Mouse (Mus musculus): ENCODE results near the gene Rbms1.

The Rbms1 gene

DNA sequence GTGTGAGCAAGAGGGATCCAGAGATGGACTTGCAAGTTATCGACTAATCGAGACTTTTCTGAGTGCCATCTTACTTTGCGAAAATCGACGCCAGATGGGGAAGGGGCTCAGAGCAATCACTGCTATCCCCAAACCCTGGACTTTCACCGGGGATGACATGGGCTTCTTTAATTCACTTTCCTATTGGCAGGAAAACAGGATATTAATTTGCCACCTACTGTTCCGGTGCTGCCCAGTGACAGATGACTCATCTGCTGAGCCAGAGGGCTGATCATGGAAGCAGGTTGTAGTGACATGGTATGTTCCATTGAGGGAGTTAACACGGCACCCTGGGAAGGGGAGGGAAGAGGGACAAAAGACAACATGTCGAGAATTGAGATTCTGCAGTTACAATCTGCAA lies 206.8 kb downstream of the Rbms1 start:
- DNase-seq (ENCODE audit: low read depth, low spot score), result no peak

DNA sequence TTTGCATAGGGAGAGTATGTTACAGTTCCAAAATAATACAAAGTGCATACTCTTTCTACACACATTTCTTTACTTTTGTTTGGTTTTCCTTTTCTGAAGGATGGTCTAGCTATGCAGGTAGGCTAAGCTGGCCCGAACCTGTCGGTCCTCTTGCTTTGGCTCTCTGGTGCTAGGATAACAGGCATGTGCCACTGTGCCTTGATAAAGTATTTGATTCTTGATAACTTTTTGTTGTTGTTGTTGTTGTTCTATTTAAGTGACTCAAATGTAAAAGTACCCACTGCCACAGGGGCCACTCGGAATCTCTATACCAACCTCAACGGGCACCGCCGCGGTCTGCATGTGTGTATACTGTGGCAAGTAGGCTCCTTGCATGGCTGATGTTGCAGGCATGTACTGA lies 207.9 kb downstream of the Rbms1 start:
- DNase-seq (ENCODE audit: low read depth, low spot score), result no peak

DNA sequence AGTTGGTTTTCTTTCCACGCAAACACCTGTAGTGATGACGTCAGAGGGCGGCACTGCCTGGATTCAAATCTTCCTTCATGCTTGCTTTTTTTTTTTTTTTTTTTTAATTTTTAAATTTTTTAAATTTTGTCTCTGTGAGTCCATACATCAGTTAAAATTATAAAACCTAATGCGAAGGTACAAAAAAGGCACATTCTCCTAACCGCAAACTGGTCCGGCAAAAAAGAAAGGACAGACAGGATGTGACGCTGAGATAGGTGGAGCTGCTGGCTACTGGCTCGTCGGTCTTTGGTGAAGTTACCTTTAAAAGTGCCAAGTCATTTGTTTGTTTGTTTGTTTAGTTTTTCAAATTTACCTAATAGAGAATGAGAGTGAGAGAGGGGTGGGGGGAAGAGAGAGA lies 211.7 kb downstream of the Rbms1 start:
- DNase-seq (ENCODE audit: low read depth, low spot score), result no peak

DNA sequence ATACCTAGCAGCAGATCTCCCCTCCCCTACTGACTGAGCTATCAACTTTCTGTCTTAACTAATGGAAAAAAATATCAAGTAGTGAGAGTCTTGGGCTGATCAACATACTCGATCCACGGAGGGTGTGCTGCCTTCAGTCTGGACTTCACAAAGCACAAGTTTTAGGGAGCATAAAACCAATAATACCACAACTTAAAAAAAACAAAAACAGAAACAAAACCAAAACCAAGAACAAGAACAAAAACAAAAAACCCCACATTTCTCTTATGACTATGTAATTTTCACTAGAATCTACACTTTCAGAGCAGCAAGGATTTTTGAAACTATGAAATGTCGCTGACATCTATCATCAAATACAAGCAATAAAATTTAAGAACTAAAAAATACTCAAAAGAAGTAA lies 212.4 kb downstream of the Rbms1 start:
- DNase-seq (ENCODE audit: low read depth, low spot score), result no peak

DNA sequence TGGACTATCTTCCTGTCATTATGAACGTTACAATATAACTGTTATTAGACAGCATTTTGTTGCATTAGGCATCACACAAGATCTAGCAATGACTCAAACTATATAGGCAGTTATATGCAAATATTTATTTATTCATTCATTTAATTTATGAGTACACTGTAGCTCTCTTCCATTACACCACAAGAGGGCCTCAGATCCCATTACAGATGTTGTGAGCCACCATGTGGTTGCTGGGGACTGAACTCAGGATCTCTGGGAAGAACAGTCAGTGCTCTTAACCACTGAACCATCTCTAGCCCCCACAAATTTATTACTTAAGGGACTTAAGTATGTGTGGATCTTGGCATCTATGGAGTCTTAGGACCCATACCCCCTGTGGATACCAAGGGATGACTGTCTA lies 214.4 kb downstream of the Rbms1 start:
- DNase-seq (ENCODE audit: low read depth, low spot score), result no peak

DNA sequence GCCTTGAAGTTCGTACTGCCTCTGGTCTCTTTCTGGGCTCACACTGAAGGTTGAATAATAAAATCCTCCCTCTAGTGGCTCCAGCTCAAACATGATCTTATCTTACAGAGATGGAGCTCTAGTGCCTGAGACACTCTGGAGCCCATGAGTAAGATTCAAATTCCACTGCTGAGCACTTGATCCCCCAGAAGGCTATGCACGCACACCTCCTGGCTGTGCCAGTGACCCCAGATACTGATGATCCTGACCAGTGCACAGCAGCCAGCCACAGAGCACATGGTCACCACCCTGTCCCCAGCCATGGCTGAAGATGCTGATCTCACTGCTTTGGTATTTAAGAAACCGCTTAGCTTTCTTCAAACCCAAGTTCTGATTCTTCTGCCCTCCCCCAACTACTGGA lies 215.4 kb downstream of the Rbms1 start:
- no peak for DNase-seq (ENCODE audit: low read depth, low spot score)

DNA sequence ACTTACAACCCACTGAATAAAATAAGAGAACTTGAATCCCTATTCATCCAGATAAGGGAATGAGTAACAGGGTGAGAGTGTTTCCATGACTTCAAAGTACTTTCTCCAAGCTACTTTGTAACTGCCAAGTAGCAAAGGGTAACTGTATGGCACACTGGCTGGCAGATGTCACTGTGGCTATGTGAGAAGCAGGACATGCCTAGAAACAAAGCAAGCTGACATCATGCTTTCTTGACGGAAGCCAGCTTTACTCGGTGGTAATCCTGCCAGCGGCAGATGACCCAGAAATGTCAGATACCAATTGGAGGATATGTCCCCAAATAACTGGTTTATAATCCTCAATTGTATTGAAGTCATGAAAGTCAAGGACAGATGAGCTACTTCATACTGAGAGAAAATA lies 218.3 kb downstream of the Rbms1 start:
- no peak for DNase-seq (ENCODE audit: low read depth, low spot score)

DNA sequence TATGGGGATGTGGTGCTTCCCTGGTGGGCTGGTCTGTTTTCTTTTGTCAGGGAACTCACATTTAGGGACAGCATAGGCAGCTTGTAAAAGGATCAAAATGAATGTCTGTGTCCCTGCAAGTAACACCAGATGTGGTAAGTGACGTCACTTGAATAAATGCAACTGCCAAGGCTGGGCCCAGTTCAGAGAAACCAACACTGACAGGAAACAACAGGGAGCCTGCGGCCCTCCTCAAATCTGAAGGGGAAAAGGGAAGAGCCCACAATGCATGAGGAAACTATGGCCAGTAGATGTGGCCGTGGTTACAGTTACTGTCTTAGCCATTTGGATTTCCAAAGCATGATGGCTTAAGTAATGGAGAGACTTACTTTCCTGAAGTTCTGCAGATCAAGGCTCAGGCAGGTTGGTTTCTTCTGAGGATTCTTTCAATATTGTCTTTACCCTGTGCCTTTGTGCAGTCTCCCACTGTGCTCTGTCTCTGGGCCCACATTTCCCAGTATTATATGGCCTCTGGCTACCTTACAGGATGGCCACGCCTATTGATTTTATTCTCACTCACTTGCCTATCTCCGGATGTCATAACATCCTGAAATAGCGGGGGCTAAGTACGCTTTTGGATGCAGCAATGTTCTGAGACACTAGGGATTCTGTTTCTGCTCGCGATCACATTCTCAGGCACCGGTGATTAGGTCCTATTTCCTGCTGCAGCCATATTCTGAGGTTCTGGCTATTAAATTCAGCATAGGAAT lies 223.4 kb downstream of the Rbms1 start:
- DNase-seq (ENCODE audit: low read depth, low spot score), result peak; percentile 24

DNA sequence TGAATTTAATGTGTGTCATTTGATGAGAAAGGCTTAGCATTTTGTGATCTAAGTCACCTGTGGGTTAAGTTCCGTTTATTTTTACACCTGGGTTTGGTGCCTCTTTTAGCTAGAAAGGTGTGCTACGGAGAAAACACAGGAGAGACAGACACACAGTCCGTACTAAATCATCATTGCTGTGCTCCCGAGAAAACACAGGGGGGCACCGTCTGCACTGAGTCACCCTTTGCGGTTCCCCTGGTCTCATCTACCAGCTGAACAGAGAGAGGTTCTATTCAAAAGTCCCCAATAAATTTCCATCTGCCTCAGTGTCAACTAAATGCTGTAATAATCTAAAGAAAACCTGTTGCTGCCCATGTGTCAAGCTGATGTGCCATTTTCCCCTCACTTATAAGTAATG lies 232.1 kb downstream of the Rbms1 start:
- DNase-seq (ENCODE audit: low read depth, low spot score), result no peak

DNA sequence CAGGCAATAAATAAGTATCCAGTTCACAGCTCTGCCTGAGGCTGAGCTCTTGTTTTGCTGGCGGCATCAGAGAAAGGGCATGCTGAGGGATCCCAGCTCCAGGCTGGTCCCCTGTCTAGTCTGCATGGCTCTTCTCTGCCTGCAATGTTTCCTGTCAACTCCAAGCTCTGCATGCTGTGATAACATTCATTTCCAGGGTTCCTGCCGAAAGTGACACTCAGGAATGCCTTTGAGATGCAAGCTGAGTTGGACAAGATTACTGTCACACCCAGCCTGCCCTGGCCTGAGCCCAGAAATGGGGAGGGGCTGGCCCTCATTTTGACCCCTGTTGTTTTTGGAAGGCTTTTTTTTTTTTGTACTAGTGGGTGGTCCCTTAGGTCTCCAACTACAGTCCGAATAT lies 233.0 kb downstream of the Rbms1 start:
- peak; percentile 67 for DNase-seq (ENCODE audit: low read depth, low spot score)

DNA sequence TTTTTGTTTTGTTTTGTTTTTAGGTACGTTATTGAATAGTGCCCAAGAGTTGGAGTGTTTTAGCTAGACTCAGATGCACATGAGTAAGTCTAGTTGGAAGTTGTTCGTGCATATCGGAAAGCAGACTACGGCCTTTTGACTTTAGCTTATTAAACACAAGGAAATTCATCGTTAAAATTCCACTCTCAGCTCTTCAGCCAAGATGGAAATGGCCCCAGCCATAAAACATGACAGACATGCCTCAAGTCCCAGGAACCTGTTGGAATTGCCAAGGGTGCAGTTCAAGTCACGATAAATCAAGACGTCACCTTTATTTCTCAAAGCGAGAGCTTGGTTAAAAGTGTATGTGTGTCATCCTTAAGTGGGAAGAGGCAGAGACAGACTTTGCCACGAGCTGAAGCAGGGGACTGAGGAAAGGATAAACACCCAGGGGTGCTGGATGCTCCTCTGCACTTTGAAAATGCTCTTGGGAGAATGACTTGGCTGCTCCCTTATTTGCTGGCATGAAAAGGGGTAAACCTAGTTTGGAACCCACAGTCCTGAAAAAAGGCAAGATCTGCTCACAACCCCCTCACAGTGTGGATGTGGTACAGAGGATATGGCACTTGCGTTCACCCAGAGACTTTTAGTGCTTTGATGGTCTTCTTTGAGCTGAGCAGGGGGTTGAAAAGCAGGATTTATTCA lies 233.9 kb downstream of the Rbms1 start:
- no peak for DNase-seq (ENCODE audit: low read depth, low spot score)

DNA sequence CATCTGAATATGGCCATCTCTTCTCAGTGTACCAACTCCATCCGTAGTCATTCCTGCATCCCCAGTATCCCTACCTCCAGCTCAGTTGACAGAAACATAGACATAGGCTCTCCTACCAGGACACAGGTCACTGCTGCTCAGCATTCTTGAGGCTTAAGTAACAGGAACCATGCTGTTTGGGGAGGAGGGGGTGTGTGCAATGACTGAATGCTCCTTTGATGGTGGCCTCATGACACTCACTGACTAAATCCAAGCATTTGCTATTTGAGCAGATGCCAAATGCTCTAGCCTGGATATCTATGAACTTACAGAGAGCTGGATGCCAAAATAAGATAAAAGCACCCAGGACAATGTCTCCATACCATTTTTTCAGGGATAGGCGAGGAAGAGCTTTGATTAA lies 238.3 kb downstream of the Rbms1 start:
- no peak for DNase-seq (ENCODE audit: low read depth, low spot score)

DNA sequence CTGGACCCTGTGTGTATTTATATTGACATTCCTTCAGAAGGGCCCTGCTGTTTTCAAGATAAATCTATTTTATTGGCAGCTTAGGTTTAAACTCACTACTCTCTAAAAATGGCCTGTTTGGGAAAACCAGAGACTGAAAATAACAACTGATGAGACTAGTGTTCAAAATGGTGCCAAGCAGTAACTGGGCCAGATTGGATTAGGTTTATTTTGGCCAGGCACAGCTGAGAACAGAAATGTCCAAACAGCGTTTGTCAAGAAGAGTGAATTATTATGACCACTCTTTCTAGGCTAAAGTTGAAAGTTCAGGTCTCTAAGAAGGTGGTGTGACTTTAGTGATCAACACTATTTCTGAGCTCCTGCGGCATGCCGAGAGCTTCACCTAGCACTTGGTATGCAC lies 240.0 kb downstream of the Rbms1 start:
- DNase-seq (ENCODE audit: low read depth, low spot score), result no peak

DNA sequence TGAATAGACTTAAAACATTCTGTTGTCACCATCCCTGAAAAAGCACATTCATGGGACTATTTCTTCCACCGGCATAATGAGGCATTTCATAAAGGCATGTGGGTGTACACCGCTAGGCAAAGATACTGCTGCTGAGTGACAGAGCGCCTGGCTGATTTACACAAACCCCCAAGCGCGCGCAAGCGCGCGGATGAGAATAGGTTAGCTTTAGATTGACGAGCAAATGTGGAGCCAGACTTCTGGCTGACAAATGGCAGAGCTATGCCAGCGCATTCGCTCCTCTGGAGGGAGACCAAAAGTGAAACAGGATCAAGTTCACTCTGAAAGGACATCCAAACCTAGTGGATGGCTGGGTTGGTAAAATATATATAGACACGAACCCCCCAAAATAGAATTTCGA lies 240.5 kb downstream of the Rbms1 start, which contains the start of gene Itgb6:
Itgb6 (minus strand) TSS at position 130 of the 400 bp plus-strand sequence.
- DNase-seq (ENCODE audit: low read depth, low spot score), result peak; percentile 37

DNA sequence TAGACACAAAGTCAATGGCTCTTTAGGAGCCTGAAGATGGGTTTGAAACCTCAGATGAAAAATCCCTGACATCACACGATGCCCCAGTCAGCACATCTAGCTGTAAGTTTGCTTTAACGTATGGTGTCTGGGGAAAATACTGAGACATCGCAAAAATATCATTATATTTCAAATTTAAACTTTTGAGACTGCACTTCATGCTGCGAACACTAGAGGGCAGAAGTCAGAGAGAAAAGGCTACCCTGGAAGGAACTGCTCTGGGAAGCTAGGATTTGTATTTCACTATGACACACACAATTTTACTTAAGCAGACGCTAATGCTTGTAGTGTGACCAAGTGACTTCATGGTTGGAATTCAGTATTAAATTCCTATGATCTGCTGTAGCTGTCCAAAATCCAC lies 242.1 kb downstream of the Rbms1 start:
- peak; percentile 45 for DNase-seq (ENCODE audit: low read depth, low spot score)

DNA sequence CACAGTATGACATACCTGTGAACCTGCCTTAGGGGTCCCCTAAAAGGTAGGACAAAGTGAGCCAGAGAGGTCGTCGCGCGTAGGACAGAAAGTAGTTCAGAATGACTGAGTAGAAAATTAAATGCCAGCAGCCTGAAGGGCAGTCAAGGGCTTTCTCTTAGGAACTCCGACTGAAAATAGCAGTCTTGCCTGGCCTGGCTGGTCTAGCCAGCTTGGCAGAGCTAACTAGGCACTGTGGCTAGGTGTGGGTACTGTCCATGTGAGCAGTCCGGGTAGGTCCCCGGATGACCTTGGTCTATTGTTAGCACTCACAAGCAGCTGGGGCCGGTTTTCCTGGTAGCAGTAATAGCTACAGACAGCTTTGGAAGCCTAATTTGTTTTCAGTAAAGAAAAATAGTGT lies 242.8 kb downstream of the Rbms1 start:
- DNase-seq (ENCODE audit: low read depth, low spot score), result no peak

DNA sequence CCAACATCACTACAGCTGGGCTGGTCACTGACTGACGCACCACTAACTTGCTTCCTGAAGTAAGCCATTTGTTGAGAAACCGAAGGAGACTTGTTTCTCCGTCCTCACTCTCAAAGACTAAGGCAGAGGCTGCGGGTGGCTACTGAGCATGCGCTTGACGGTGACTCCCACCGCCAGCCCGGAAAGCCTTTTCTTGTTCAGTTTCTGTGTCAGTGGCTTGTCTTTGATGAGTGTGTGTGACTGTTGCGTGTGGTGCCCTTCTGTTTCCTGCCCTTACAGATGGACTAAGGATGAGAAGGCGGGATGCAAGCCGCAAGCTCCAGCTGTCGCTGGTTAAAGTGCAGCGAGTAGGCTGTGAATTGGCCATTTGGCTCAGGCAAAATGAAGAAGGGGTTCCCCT lies 245.6 kb downstream of the Rbms1 start:
- DNase-seq (ENCODE audit: low read depth, low spot score), result no peak

DNA sequence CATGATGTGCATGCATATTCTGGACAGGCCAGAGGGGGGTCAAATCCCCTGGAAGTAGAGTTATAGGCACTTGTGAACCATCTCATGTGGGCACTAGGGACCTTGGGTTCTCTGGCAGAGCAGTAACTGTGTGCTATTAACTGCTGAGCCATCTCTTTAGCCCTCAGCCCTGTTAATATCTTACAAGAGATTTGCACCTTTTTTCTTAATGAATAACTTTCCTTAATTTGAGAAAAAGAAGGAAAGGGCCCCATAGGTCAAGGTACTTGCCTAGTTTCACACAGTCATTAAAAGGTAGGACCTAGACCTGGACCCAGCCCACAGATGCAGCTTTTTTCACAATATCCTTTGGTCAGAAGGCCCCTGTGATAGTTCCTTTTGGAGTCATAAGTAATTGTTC lies 246.4 kb downstream of the Rbms1 start:
- DNase-seq (ENCODE audit: low read depth, low spot score), result no peak

DNA sequence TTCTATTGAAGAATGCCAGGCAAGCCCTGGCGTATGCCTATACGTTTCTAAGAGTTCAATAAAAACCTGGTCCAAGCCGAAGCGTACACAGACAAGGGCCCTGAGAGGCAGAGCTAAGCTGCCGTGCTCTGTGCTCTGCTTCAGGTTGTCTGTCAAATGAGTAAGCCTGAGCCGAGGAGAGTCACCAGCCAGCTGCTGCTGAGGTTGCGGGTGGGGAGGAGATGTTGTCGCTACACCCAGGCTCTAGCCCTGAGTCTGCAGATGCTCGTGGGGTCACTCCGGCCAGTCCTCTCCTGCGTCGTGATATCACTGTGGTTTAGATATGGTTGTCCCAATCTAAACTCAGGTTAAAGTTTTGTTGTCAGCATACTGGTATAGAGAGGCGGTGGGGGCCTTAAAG lies 247.2 kb downstream of the Rbms1 start:
- DNase-seq (ENCODE audit: low read depth, low spot score), result no peak

DNA sequence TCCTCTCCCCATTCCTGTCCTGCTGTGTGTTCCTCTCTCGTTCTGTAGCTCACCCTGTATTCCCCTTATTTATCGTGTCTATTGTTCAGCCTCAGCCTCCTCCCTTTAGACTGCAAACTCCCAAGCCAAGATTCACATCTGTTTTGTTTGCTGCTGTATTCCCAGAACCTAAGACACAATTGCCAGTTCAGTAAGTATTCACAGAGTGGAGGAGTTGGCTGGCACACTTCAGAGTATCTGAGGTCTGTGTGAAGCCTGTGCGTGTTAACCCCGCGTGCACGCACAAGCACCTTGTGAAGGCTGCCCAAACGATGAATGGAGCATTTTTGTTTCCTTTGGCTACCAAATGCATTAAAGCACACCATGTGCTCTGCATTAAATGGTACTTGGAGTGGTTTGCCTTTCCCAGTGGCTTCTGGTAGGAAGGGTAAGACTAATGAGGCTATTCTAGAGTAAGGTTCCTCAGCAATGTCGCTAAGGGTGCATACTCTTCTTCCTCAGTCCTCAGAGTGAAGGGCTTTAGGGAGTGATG lies 248.0 kb downstream of the Rbms1 start:
- no peak for DNase-seq (ENCODE audit: low read depth, low spot score)

DNA sequence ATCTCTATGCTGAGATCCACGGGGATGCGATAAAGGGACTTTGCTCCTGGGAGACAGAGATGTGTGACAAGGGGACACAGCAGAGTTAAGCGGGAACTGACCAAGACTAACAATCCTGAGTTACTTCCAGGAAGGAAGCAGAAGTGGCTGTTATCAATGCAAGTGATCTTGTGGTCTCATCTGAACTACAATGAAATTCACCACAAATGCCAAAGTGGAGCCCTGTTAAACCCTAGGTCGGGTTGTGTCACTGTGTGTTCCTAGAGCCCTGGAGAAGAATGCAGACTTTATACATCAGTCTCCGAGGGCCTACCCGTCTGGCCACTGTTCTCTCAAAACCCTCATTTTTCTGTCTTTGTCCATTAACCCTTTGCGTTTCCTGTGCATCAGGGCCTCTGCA lies 248.5 kb downstream of the Rbms1 start:
- no peak for DNase-seq (ENCODE audit: low read depth, low spot score)

DNA sequence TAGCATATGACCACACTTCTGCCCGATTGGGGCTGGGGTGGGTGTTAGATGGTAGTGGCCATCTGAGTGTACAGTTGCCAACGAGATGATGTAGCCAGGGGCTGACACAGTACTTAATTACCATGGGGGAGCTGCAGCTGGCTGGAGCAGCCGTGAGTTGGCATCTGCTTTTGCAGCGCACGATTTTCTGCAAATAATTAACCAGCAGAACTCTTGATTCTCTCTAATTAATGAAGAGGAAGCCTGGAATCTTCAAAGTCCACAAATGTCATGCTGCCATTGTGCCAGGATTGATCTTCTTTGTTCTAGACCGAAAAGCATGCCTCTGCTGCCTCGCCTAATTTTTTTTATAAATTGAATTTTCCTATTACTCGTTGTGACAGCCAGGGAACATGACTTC lies 249.1 kb downstream of the Rbms1 start:
- DNase-seq (ENCODE audit: low read depth, low spot score), result no peak

DNA sequence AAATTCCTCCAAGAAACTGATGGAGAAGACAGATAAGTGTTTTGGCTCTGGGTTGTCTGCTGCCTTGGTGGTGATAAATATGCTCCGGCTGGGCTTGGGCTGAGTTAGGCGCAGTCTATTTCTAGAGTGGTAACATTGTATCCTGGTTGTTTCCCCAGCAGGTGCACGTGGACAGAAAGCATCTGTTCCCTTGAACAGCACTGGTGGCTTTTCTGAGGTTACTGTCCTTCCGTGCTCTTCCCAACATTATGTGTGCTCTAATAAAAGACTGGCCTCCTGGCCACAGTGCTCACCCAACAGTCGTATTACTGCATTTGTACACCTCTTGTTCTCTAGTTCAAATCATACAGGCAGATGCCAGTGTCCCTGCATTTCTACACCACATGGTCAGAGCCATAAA lies 250.1 kb downstream of the Rbms1 start:
- no peak for DNase-seq (ENCODE audit: low read depth, low spot score)

Measured in mesoderm, embryonic 11.5 days (tissue).